Mouse (Mus musculus): ENCODE measurements around the gene Gabpa. TPM values are rescaled to one million over a fixed set of nuclear protein-coding genes. Genes with fewer than 3 reads are reported as not detected.

Gene Gabpa
- polyA plus RNA-seq, 1 experiment, result 10.3 TPM

DNA sequence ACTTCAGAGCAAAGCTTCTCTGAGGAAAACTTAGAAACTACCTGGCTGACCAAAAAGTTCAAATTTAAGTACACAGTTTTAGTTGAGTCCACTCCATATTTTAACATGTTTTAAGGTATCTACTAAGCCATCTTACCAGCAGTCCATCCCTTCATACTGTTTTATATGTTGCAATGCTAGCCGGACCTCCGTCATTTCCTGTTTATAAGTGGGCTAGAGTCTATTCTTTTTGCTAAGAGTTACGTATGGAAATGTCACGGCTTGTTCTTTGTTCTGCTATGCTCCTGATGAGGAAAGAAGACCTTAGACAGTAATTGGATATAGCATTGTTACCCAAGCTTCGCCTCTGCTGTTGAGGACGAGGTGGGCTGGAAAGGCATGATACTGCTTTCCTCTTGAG lies 18.8 kb downstream of the Gabpa start:
- no peaks in the 10 kb centered on the region for H3K79me2 ChIP-seq (ENCODE audit: control insufficient read depth, insufficient read depth)
- no peak overlapping the region for H3K4me2 ChIP-seq (ENCODE audit: low read depth)
- H3K36me3 ChIP-seq (ENCODE audit: control insufficient read depth, insufficient read depth), result peaks cover 52% of the 10 kb centered on the region
- H3ac ChIP-seq (ENCODE audit: control insufficient read depth, insufficient read length), result no peak overlapping the region
- no peaks in the 10 kb centered on the region for H3K27me3 ChIP-seq (ENCODE audit: control insufficient read depth, insufficient read depth, insufficient read length)
- no peak for TF ChIP-seq TCF12 (IDR thresholded peaks at IDR 0.05; ENCODE audit: insufficient read depth, poor library complexity, severe bottlenecking)
- TF ChIP-seq REST (IDR thresholded peaks at IDR 0.05; ENCODE audit: insufficient read depth, insufficient read length), result no peak
- TF ChIP-seq USF1 (IDR thresholded peaks at IDR 0.05; ENCODE audit: low read depth), result no peak
- no peak for TF ChIP-seq MYOD1 (IDR thresholded peaks at IDR 0.05; ENCODE audit: control insufficient read depth in 1 of 3, insufficient read length in 2 of 3, low read depth in 2 of 3)
- no peak for TF ChIP-seq TCF3 (IDR thresholded peaks at IDR 0.05; ENCODE audit: insufficient read length, low read depth)
- TF ChIP-seq MAX (IDR thresholded peaks at IDR 0.05; ENCODE audit: low read depth), result no peak
- no peak for TF ChIP-seq POLR2A (IDR thresholded peaks at IDR 0.05; ENCODE audit: insufficient read length, low read depth)
- no peak for TF ChIP-seq POLR2AphosphoS2 (IDR thresholded peaks at IDR 0.05; ENCODE audit: insufficient read length, low read depth)
- no peak for TF ChIP-seq CEBPB (IDR thresholded peaks at IDR 0.05; ENCODE audit: insufficient read depth, poor library complexity, severe bottlenecking)
- no peak for TF ChIP-seq E2F4 (IDR thresholded peaks at IDR 0.05; ENCODE audit: insufficient read depth)
- H3K4me3 ChIP-seq, result no peak overlapping the region

GRCm38 (mm10) chr16:84864656-84865055 lies 29.9 kb downstream of the Gabpa start:
- Histone ChIP-seq H3K79me2 (ENCODE audit: control insufficient read depth, insufficient read depth) (no peaks in the 10 kb centered on the region), H3ac (ENCODE audit: control insufficient read depth, insufficient read length) (no peak overlapping the region), H3K4me2 (ENCODE audit: low read depth) (no peak overlapping the region)

GRCm38 (mm10) chr16:84873805-84874204 lies 39.1 kb downstream of the Gabpa start:
- no peaks in the 10 kb centered on the region for H3K79me2 ChIP-seq (ENCODE audit: control insufficient read depth, insufficient read depth)
- H3K27me3 ChIP-seq (ENCODE audit: control insufficient read depth, insufficient read depth, insufficient read length), result no peaks in the 10 kb centered on the region
- no peak overlapping the region for H3ac ChIP-seq (ENCODE audit: control insufficient read depth, insufficient read length)
- no peak for TF ChIP-seq SRF (IDR thresholded peaks at IDR 0.05; ENCODE audit: control insufficient read depth, insufficient read length, low read depth)
- TF ChIP-seq E2F4 (IDR thresholded peaks at IDR 0.05; ENCODE audit: insufficient read depth), result no peak
- TF ChIP-seq POLR2A (IDR thresholded peaks at IDR 0.05; ENCODE audit: insufficient read length, low read depth), result no peak
- TF ChIP-seq TCF3 (IDR thresholded peaks at IDR 0.05; ENCODE audit: insufficient read length, low read depth), result no peak
- TF ChIP-seq MAX (IDR thresholded peaks at IDR 0.05; ENCODE audit: low read depth), result no peak
- TF ChIP-seq REST (IDR thresholded peaks at IDR 0.05; ENCODE audit: insufficient read depth, insufficient read length), result no peak
- H3K4me3 ChIP-seq, result no peak overlapping the region
- no peak overlapping the region for H3K4me2 ChIP-seq (ENCODE audit: low read depth)
- no peaks in the 10 kb centered on the region for H3K36me3 ChIP-seq (ENCODE audit: control insufficient read depth, insufficient read depth)

More at GRCm38 (mm10) chr16:84864656-84865055, 29.9 kb downstream of the Gabpa start:
- no peaks in the 10 kb centered on the region for H3K27me3 ChIP-seq (ENCODE audit: control insufficient read depth, insufficient read depth, insufficient read length)
- H3K4me3 ChIP-seq, result no peak overlapping the region
- peaks cover 6% of the 10 kb centered on the region for H3K36me3 ChIP-seq (ENCODE audit: control insufficient read depth, insufficient read depth)
- TF ChIP-seq CEBPB (IDR thresholded peaks at IDR 0.05; ENCODE audit: insufficient read depth, poor library complexity, severe bottlenecking) (no peak), USF1 (IDR thresholded peaks at IDR 0.05; ENCODE audit: low read depth) (peak; percentile 31), POLR2A (IDR thresholded peaks at IDR 0.05; ENCODE audit: insufficient read length, low read depth) (no peak)

DNA sequence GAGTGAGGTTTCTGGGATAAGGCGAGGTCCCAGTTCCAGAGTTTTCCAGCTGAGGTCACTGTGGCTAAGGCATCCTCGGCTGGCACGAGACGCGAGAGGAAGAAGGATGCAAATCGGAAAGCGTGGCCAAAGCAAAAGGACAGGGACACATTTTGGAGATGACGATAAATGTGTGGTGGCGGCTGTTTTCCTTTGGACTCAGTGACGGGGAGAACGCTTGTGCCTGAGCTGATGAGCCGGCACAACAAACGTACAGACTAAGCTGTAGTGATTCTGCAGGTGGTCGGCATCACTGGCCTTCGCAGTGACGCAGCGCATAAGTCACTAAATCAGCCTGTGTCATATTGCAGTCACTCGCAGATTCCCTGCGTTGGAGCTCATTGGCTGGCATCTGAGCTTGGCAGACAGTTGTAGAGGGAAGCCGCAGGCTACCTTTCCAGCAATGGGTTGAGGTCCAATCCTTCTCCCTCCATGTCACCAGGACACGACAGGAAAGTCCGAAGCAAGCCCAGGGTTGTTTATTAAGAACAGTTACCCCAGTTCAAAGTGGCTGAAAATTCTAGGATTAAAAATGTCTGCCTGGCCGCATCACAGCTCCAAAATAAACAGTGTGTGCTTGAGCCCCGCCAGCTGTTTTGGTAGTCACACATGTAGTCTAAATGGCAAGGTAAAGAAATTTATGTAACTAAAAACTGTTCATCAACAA lies 40.4 kb downstream of the Gabpa start:
- Histone ChIP-seq H3K79me2 (ENCODE audit: control insufficient read depth, insufficient read depth) (no peaks in the 10 kb centered on the region), H3K4me2 (ENCODE audit: low read depth) (peak overlapping the region; percentile 65)
- TF ChIP-seq POLR2AphosphoS2 (IDR thresholded peaks at IDR 0.05; ENCODE audit: insufficient read length, low read depth) (no peak), TCF3 (IDR thresholded peaks at IDR 0.05; ENCODE audit: insufficient read length, low read depth) (no peak), MYOD1 (IDR thresholded peaks at IDR 0.05; ENCODE audit: control insufficient read depth in 1 of 3, insufficient read length in 2 of 3, low read depth in 2 of 3) (no peak), USF1 (IDR thresholded peaks at IDR 0.05; ENCODE audit: low read depth) (no peak), MYOG (IDR thresholded peaks at IDR 0.05; ENCODE audit: control insufficient read depth in 1 of 3, insufficient read depth in 1 of 3, insufficient read length in 2 of 3, low read depth in 2 of 3) (no peak), POLR2A (IDR thresholded peaks at IDR 0.05; ENCODE audit: insufficient read length, low read depth) (no peak), TCF12 (IDR thresholded peaks at IDR 0.05; ENCODE audit: insufficient read depth, poor library complexity, severe bottlenecking) (no peak), SRF (IDR thresholded peaks at IDR 0.05; ENCODE audit: control insufficient read depth, insufficient read length, low read depth) (no peak), E2F4 (IDR thresholded peaks at IDR 0.05; ENCODE audit: insufficient read depth) (no peak), REST (IDR thresholded peaks at IDR 0.05; ENCODE audit: insufficient read depth, insufficient read length) (no peak), MAX (IDR thresholded peaks at IDR 0.05; ENCODE audit: low read depth) (no peak), CEBPB (IDR thresholded peaks at IDR 0.05; ENCODE audit: insufficient read depth, poor library complexity, severe bottlenecking) (no peak)

GRCm38 (mm10) chr16:84875718-84876035 lies 41.0 kb downstream of the Gabpa start:
- Histone ChIP-seq H3K36me3 (ENCODE audit: control insufficient read depth, insufficient read depth) (no peaks in the 10 kb centered on the region), H3K79me2 (ENCODE audit: control insufficient read depth, insufficient read depth) (no peaks in the 10 kb centered on the region), H3ac (ENCODE audit: control insufficient read depth, insufficient read length) (no peak overlapping the region), H3K27me3 (ENCODE audit: control insufficient read depth, insufficient read depth, insufficient read length) (no peaks in the 10 kb centered on the region), H3K4me2 (ENCODE audit: low read depth) (peak overlapping the region; percentile 65), H3K4me3 (no peak overlapping the region)
- TF ChIP-seq MYOD1 (IDR thresholded peaks at IDR 0.05; ENCODE audit: control insufficient read depth in 1 of 3, insufficient read length in 2 of 3, low read depth in 2 of 3) (no peak), MAX (IDR thresholded peaks at IDR 0.05; ENCODE audit: low read depth) (no peak), MYOG (IDR thresholded peaks at IDR 0.05; ENCODE audit: control insufficient read depth in 1 of 3, insufficient read depth in 1 of 3, insufficient read length in 2 of 3, low read depth in 2 of 3) (no peak), POLR2AphosphoS2 (IDR thresholded peaks at IDR 0.05; ENCODE audit: insufficient read length, low read depth) (no peak), REST (IDR thresholded peaks at IDR 0.05; ENCODE audit: insufficient read depth, insufficient read length) (no peak), USF1 (IDR thresholded peaks at IDR 0.05; ENCODE audit: low read depth) (no peak), POLR2A (IDR thresholded peaks at IDR 0.05; ENCODE audit: insufficient read length, low read depth) (no peak), SRF (IDR thresholded peaks at IDR 0.05; ENCODE audit: control insufficient read depth, insufficient read length, low read depth) (no peak), E2F4 (IDR thresholded peaks at IDR 0.05; ENCODE audit: insufficient read depth) (no peak), TCF3 (IDR thresholded peaks at IDR 0.05; ENCODE audit: insufficient read length, low read depth) (no peak), CEBPB (IDR thresholded peaks at IDR 0.05; ENCODE audit: insufficient read depth, poor library complexity, severe bottlenecking) (no peak), TCF12 (IDR thresholded peaks at IDR 0.05; ENCODE audit: insufficient read depth, poor library complexity, severe bottlenecking) (no peak)

More for the DNA sequence above, 40.4 kb downstream of the Gabpa start:
- Histone ChIP-seq H3K27me3 (ENCODE audit: control insufficient read depth, insufficient read depth, insufficient read length) (no peaks in the 10 kb centered on the region), H3ac (ENCODE audit: control insufficient read depth, insufficient read length) (no peak overlapping the region), H3K36me3 (ENCODE audit: control insufficient read depth, insufficient read depth) (no peaks in the 10 kb centered on the region), H3K4me3 (no peak overlapping the region)

Measured in myocyte (in vitro differentiated cells).